Mouse (Mus musculus): ENCODE results near the gene Tlr7.

- TF ChIP-seq CTCF (IDR thresholded peaks at IDR 0.05; ENCODE audit: insufficient read depth, low read length) (no peak), POLR2A (IDR thresholded peaks at IDR 0.05; ENCODE audit: borderline replicate concordance, extremely low read depth, low read depth, low read length) (no peak)
Measured at GRCm38 (mm10) chrX:167329620-167330019, 738 bp downstream of the Tlr7 start.
